Mouse (Mus musculus): ENCODE results near the gene Rnf220. TPM values are rescaled to one million over a fixed set of nuclear protein-coding genes. Genes with fewer than 3 reads are reported as not detected.

The Rnf220 gene
- polyA plus RNA-seq, 1 experiment = 73.9 TPM

DNA sequence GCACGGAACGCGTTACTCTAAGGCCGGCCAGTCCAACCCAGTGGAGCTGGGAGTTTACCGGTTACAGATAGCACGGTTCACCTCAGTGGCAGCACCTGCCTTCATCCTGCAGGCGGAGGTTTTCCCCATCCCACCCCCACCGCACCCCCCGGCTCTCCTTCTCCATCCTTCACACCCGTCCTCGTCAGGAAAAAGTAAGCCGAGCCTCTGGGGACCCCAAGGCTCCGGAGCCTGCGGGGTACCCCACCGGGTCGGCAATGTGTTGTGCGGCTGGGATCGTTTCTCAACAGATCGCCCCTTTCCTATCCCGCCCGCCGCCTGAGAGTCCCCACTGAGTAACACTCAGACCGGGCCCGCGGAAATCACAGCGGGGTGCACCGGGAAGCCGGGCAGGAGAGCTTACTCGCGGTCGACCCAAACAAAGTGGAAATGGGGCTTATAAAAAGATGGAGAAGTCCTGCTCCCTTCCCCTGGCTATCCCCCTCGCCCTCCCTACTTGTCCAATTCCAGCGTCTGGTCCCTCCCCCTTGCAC, 917 bp downstream of the Rnf220 start:
- Histone ChIP-seq H3K4me1 (ENCODE audit: control insufficient read depth, insufficient read depth, insufficient read length, low read length) (peaks cover 19% of the 10 kb centered on the region), H3K27ac (ENCODE audit: insufficient read depth, low read depth, low read length) (no peak overlapping the region), H3K4me3 (ENCODE audit: low read depth, low read length) (peak overlapping the region; percentile 39), H3K27me3 (ENCODE audit: control insufficient read depth, insufficient read depth, low read length) (peaks cover 58% of the 10 kb centered on the region), H3K36me3 (ENCODE audit: control insufficient read depth, insufficient read depth, low read length) (no peaks in the 10 kb centered on the region)
- TF ChIP-seq POLR2A (IDR thresholded peaks at IDR 0.05; ENCODE audit: low read depth, low read length) (no peak), CTCF (IDR thresholded peaks at IDR 0.05; ENCODE audit: extremely low read depth, insufficient read length, insufficient replicate concordance, low read depth, low read length) (no peak)
- under 1% methylated on average over 33 of the region's 33 CpGs for WGBS

DNA sequence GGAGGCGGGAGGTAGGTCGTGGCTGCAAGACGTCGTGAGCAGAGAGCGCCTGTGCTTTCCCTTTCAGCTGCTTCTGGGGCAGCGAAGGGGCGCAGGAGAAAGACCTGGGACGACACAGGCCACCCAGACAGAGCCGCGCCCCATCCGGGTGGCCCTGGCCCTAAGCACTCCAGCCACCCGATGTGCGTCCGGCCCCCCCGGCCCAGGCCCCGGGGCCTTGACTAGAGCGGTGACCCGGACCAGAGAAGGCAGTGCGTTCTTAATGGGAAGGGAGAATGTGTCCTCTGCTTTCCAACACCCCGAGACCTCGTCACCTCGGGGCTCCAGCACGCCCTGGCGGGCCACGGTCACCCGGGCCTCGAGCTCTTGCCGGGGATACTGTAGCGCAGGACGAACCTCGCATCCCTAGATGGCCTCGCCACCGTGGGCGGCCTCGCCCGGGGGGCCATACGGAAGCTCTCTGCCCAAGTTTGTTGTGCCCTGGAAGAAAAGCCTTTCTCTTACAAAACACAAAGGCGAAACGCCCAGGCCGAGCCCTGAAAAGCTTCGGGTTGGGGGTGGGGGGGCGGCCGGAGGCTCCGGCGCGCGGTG, 1.8 kb downstream of the Rnf220 start:
- Histone ChIP-seq H3K36me3 (ENCODE audit: control insufficient read depth, insufficient read depth, low read length) (no peaks in the 10 kb centered on the region), H3K27me3 (ENCODE audit: control insufficient read depth, insufficient read depth, low read length) (peaks cover 65% of the 10 kb centered on the region), H3K27ac (ENCODE audit: insufficient read depth, low read depth, low read length) (no peak overlapping the region), H3K4me1 (ENCODE audit: control insufficient read depth, insufficient read depth, insufficient read length, low read length) (peaks cover 19% of the 10 kb centered on the region), H3K4me3 (ENCODE audit: low read depth, low read length) (peak overlapping the region; percentile 50)
- under 1% methylated on average over 47 of the region's 47 CpGs for WGBS
- TF ChIP-seq POLR2A (IDR thresholded peaks at IDR 0.05; ENCODE audit: low read depth, low read length) = no peak
- no peak for TF ChIP-seq CTCF (IDR thresholded peaks at IDR 0.05; ENCODE audit: extremely low read depth, insufficient read length, insufficient replicate concordance, low read depth, low read length)

DNA sequence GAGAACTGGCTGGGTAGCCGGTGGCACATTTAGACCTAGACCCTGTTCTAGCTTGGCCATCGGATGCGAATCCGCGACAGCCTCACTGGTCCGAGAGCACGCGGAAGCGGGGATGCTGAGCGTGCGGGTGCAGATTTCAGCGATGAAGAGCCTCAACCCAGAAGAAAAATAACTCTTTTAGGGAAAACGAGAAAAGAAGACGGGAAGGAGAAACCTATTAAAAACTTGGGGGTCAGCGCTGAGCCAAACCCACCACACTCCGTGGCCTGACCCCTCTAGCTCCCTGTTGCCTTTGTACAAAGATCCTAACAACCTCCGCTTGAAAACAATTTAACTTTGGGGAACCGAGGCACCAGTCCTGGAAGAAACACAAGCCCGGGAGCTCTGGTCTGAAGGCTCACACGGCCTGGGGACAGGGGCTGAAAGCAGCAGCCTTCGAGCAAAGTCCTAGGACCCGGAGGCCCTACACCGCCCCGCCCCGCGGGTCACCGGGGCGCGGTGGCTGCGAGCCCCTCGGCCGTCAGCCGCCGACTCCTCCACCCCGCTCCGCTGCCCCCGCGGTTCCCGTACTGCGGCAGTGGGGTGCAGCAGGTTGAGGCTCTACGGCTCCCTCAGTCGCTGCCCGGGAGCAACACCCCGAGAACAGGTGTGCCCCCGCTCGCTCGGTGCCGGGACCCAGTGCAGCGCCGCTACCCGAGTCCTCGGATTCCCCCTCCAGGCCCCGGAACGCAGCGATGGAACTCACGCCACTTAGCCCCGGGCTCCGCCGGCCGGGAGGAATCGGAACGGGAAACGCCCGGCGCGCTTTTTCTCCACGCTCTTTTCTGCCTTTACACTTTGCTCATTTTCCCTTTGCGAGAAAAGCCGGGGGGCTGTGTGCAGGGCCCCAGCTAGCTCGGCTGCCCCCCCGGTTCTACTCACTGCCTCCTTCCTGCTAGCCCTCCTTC, 2.7 kb downstream of the Rnf220 start:
- TF ChIP-seq CTCF (IDR thresholded peaks at IDR 0.05; ENCODE audit: extremely low read depth, insufficient read length, insufficient replicate concordance, low read depth, low read length) (no peak), POLR2A (IDR thresholded peaks at IDR 0.05; ENCODE audit: low read depth, low read length) (no peak)
- Histone ChIP-seq H3K4me1 (ENCODE audit: control insufficient read depth, insufficient read depth, insufficient read length, low read length) (peaks cover 19% of the 10 kb centered on the region), H3K36me3 (ENCODE audit: control insufficient read depth, insufficient read depth, low read length) (no peaks in the 10 kb centered on the region), H3K27ac (ENCODE audit: insufficient read depth, low read depth, low read length) (no peak overlapping the region), H3K4me3 (ENCODE audit: low read depth, low read length) (peak overlapping the region; percentile 50), H3K27me3 (ENCODE audit: control insufficient read depth, insufficient read depth, low read length) (peaks cover 71% of the 10 kb centered on the region)
- WGBS = 1% methylated on average over 71 of the region's 71 CpGs

DNA sequence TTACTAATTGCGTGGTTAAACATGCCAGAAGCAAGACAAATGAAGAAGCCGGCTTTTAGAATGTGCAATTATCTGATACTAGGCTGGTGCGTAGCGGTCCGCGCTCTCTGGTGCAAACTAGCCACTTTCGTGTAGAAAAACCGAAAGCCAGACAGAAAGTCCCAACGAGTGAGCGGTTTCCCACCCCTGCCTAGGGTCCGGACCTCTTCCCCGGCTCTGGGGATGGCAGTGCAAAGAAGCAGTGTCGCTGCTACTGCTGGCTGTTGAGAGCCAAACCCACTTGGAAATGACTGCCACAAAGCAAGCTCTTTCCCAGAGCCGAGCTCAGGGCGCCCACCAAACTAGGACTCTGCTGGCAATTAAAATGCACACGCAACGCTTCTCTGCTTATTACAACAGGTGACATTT, 3.7 kb downstream of the Rnf220 start:
- TF ChIP-seq CTCF (IDR thresholded peaks at IDR 0.05; ENCODE audit: extremely low read depth, insufficient read length, insufficient replicate concordance, low read depth, low read length) = no peak
- TF ChIP-seq POLR2A (IDR thresholded peaks at IDR 0.05; ENCODE audit: low read depth, low read length) = no peak
- Histone ChIP-seq H3K4me3 (ENCODE audit: low read depth, low read length) (peak overlapping the region; percentile 32), H3K27ac (ENCODE audit: insufficient read depth, low read depth, low read length) (no peak overlapping the region), H3K27me3 (ENCODE audit: control insufficient read depth, insufficient read depth, low read length) (peaks cover 73% of the 10 kb centered on the region), H3K36me3 (ENCODE audit: control insufficient read depth, insufficient read depth, low read length) (no peaks in the 10 kb centered on the region), H3K4me1 (ENCODE audit: control insufficient read depth, insufficient read depth, insufficient read length, low read length) (peaks cover 19% of the 10 kb centered on the region)
- WGBS = 9% methylated on average over 17 of the region's 17 CpGs

DNA sequence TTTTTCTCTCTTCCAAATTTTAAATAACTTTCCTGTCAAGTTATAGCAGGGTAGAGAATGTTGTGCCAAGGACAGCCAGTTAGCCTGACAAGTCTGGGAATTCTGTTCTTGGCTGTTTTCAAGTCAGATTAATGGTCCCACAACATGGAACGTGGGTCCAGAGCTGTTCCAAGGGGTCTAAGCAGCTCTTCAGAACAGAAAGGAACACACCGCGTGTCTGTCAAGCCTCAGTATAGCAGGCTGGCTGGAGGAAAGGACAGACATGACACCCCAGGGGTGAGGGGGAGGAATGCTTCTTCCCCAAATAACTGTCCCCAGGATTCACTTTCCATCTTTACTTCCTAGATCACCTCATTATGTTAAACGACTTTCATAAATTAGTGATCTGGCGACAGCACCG, 5.0 kb downstream of the Rnf220 start:
- H3K4me3 ChIP-seq (ENCODE audit: low read depth, low read length) = no peak overlapping the region
- no peak overlapping the region for H3K27ac ChIP-seq (ENCODE audit: insufficient read depth, low read depth, low read length)
- 65% methylated on average over 6 of the region's 6 CpGs for WGBS
- TF ChIP-seq POLR2A (IDR thresholded peaks at IDR 0.05; ENCODE audit: low read depth, low read length) (no peak), CTCF (IDR thresholded peaks at IDR 0.05; ENCODE audit: extremely low read depth, insufficient read length, insufficient replicate concordance, low read depth, low read length) (no peak)
- H3K4me1 ChIP-seq (ENCODE audit: control insufficient read depth, insufficient read depth, insufficient read length, low read length) = peaks cover 19% of the 10 kb centered on the region
- H3K27me3 ChIP-seq (ENCODE audit: control insufficient read depth, insufficient read depth, low read length) = peaks cover 71% of the 10 kb centered on the region
- no peaks in the 10 kb centered on the region for H3K36me3 ChIP-seq (ENCODE audit: control insufficient read depth, insufficient read depth, low read length)

DNA sequence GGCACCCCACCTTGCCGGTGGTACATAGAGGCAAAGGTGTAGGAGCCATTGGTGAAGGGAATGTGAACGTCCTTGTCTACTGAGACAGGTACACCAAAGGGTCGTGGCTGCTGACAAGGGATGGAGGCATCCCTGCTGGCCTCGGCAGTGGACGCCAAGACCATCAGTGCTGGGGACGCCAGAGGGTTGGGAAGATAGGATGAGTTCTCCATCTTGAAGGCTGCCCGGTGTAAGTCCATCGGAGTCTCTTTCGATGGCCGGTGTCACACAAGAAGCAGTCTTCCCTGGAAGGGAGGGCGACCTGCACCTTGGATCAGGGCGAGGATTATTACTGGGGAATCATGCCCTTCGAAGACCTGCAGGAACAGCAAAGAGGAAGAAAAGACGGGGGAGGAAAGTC, 6.9 kb downstream of the Rnf220 start:
- peaks cover 61% of the 10 kb centered on the region for H3K27me3 ChIP-seq (ENCODE audit: control insufficient read depth, insufficient read depth, low read length)
- no peak overlapping the region for H3K27ac ChIP-seq (ENCODE audit: insufficient read depth, low read depth, low read length)
- TF ChIP-seq CTCF (IDR thresholded peaks at IDR 0.05; ENCODE audit: extremely low read depth, insufficient read length, insufficient replicate concordance, low read depth, low read length) (no peak), POLR2A (IDR thresholded peaks at IDR 0.05; ENCODE audit: low read depth, low read length) (no peak)
- peaks cover 11% of the 10 kb centered on the region for H3K4me1 ChIP-seq (ENCODE audit: control insufficient read depth, insufficient read depth, insufficient read length, low read length)
- no peaks in the 10 kb centered on the region for H3K36me3 ChIP-seq (ENCODE audit: control insufficient read depth, insufficient read depth, low read length)
- 80% methylated on average over 14 of the region's 14 CpGs for WGBS
- H3K4me3 ChIP-seq (ENCODE audit: low read depth, low read length) = no peak overlapping the region

DNA sequence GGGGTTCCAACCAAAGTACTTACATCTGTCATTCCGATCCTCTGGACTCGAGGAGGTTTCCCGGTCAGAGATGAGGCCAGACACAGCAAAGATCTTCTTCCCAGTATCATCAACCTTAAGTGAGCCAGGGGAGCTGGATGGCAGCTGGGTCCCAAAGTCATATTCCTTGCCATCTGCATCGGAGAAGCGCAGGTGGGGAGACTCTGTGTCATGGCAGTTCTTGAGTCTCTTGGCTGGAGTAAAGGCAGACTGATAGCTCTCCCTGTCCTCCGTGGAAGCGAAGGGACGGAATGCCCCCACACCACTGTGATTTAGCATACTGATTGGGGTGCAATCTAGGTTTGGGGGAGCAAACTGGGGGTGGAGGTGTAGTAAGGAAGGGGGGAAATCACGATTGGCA, 7.3 kb downstream of the Rnf220 start:
- TF ChIP-seq POLR2A (IDR thresholded peaks at IDR 0.05; ENCODE audit: low read depth, low read length) (no peak), CTCF (IDR thresholded peaks at IDR 0.05; ENCODE audit: extremely low read depth, insufficient read length, insufficient replicate concordance, low read depth, low read length) (no peak)

More for the DNA sequence above, 7.3 kb downstream of the Rnf220 start:
- Histone ChIP-seq H3K27me3 (ENCODE audit: control insufficient read depth, insufficient read depth, low read length) (peaks cover 61% of the 10 kb centered on the region), H3K27ac (ENCODE audit: insufficient read depth, low read depth, low read length) (no peak overlapping the region), H3K36me3 (ENCODE audit: control insufficient read depth, insufficient read depth, low read length) (no peaks in the 10 kb centered on the region), H3K4me1 (ENCODE audit: control insufficient read depth, insufficient read depth, insufficient read length, low read length) (peaks cover 7% of the 10 kb centered on the region), H3K4me3 (ENCODE audit: low read depth, low read length) (no peak overlapping the region)
- WGBS = 88% methylated on average over 9 of the region's 9 CpGs

All from small intestine, adult 2 months (tissue).